ENCODE assay signal across 8 mouse cellular contexts in the genomic region with DNA sequence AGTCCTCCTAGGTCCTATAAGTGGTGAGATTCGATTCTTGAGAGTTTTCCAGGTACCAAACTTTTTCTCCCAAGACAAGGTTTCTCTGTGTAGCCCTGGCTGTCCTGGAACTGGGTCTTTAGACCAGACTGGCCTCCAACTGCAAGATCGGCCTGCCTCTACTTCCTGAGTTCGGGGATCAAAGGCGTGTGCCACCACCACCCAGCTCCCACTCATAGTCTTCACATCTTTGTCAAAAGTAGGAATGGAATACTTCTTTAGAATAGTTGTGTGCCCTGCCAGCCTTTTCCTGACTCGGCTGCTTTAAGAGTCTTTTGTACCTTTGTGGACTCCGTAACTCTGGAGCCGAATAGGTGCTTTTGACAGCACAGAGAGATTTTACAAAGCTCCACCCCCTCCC. TPM values are rescaled to one million over a fixed set of nuclear protein-coding genes. Genes with fewer than 3 reads are reported as not detected.
A peak's percentile ranks its signal among the peaks of the same experiment; 100 is the strongest.
DNase-seq lines count a peak whose midpoint lies in the region; ATAC-seq lines count a peak whose summit lies in the region.

No protein-coding gene starts in this region.

- H3K27ac ChIP-seq in neural tube, embryonic 11.5 days (ENCODE audit: low read depth, low read length) = no peak overlapping the region
- H3K27ac ChIP-seq in macrophage = peak overlapping the region; percentile 97

- peak overlapping the region; percentile 93 for H3K9ac ChIP-seq in neural tube, embryonic 11.5 days (ENCODE audit: low read length)

- peak overlapping the region; percentile 68 for H3K4me3 ChIP-seq in neural tube, embryonic 11.5 days (ENCODE audit: low read depth, low read length)
- peak overlapping the region; percentile 99 for H3K4me3 ChIP-seq in macrophage (ENCODE audit: inconsistent target)

- no peak for ATAC-seq in CD4-positive, CD25-positive, alpha-beta regulatory T cell, adult 4 months
- ATAC-seq in neural tube, embryonic 11.5 days (ENCODE audit: insufficient read depth, low FRiP score, low TSS enrichment) = no peak

- DNase-seq in CD4-positive, CD25-positive, alpha-beta regulatory T cell, adult 2 months (ENCODE audit: low read depth, low spot score) = peak; percentile 35
- DNase-seq in neural tube, embryonic 11.5 days (ENCODE audit: low spot score) = no peak
- no peak for DNase-seq in neural tube, embryonic 10.5 days (ENCODE audit: extremely low spot score, low spot score)
- no peak for DNase-seq in ovary, adult 18-20 months (ENCODE audit: low spot score)
- no peak for DNase-seq in adrenal gland, postnatal 4 days (ENCODE audit: low spot score in 2 of 2)
- no peak for DNase-seq in spleen, postnatal 36 days (ENCODE audit: low spot score in 2 of 2)

- peaks cover 43% of the 10 kb centered on the region for H3K36me3 ChIP-seq in neural tube, embryonic 11.5 days (ENCODE audit: control insufficient read depth, insufficient read depth, low read length)
- peaks cover 3% of the 10 kb centered on the region; the same call in 1 of the 2 replicates for H3K36me3 ChIP-seq in macrophage (ENCODE audit: inconsistent target)

- peaks cover 72% of the 10 kb centered on the region for H3K79me2 ChIP-seq in macrophage (ENCODE audit: inconsistent target)

- no peaks in the 10 kb centered on the region for H3K9me3 ChIP-seq in neural tube, embryonic 11.5 days (ENCODE audit: control insufficient read depth, low read length)

- peak overlapping the region; percentile 79 for H3K4me2 ChIP-seq in neural tube, embryonic 11.5 days (ENCODE audit: low read depth)

- WGBS in neural tube, embryonic 11.5 days = 37% methylated on average over 7 of the region's 7 CpGs
- 53% methylated on average over 7 of the region's 7 CpGs for WGBS in macrophage (ENCODE audit: missing documents)

- no peaks in the 10 kb centered on the region for H3K27me3 ChIP-seq in neural tube, embryonic 11.5 days (ENCODE audit: control insufficient read depth, insufficient read depth, low read length)

- peaks cover 57% of the 10 kb centered on the region for H3K4me1 ChIP-seq in neural tube, embryonic 11.5 days (ENCODE audit: control insufficient read depth, insufficient read depth, low read length)

RNA-seq across cellular contexts. Expression of gene Scd2, which starts 2.7 kb away (rescaled TPM):
- polyA plus RNA-seq in CD4-positive, CD25-positive, alpha-beta regulatory T cell, adult 4 months (2017; shearing (Covaris generic)) = 10 to 100 TPM; 40.3 to 46.7 TPM
- 413 and 424 TPM in 2 replicates for polyA plus RNA-seq in neural tube, embryonic 11.5 days (2014; fragmentation: Nextera tagmentation; extraction: Ambion mirVana)
- total RNA-seq in macrophage (2018; cell fraction: chromatin; rRNA removed) = 100 to 1,000 TPM in 2 of 26 experiments, 10 to 100 TPM in 14, 1 to 10 TPM in 10; 2.2 to 156 (median 19.0) TPM
- total RNA-seq in macrophage (2018; cell fraction: cytosol; rRNA removed) = 100 to 1,000 TPM; 105 to 368 (median 202) TPM
- 100 to 1,000 TPM in 21 of 26 experiments, 10 to 100 TPM in 5; 21.2 to 569 (median 200) TPM for total RNA-seq in macrophage (2018; cell fraction: nucleus; rRNA removed)
- polyA plus RNA-seq in macrophage (2018) = 51.1 to 117 TPM (median 106 TPM) in 3 replicates
- 100 to 1,000 TPM; 412 to 445 TPM for total RNA-seq in adrenal gland, postnatal 4 days (2021)

RNA-seq across cellular contexts. Expression of gene Scd4, which starts 36.7 kb away (rescaled TPM):
- polyA plus RNA-seq in CD4-positive, CD25-positive, alpha-beta regulatory T cell, adult 4 months (2017; shearing (Covaris generic)) = under 1 TPM; 0.42 to 0.59 TPM
- not detected in 2 replicates for polyA plus RNA-seq in neural tube, embryonic 11.5 days (2014; fragmentation: Nextera tagmentation; extraction: Ambion mirVana)
- 10 to 100 TPM in 6 of 26 experiments, 1 to 10 TPM in 14, under 1 TPM in 3, not detected in 3; 0.40 to 17.8 (median 3.0) TPM for total RNA-seq in macrophage (2018; cell fraction: chromatin; rRNA removed)
- 1 to 10 TPM in 3 of 26 experiments, under 1 TPM in 23; 0.06 to 1.3 (median 0.31) TPM for total RNA-seq in macrophage (2018; cell fraction: cytosol; rRNA removed)
- total RNA-seq in macrophage (2018; cell fraction: nucleus; rRNA removed) = 10 to 100 TPM in 1 of 26 experiments, 1 to 10 TPM in 17, under 1 TPM in 6, not detected in 2; 0.23 to 10.8 (median 1.9) TPM
- 0.15 to 0.19 TPM (median 0.16 TPM) in 3 replicates for polyA plus RNA-seq in macrophage (2018)
- 1 to 10 TPM; 2.0 to 2.2 TPM for total RNA-seq in adrenal gland, postnatal 4 days (2021)
